Mouse (Mus musculus) mouse embryonic stem cell (cell line): ENCODE results near the gene Gm20772.
"Not testable (repeated sequence)": the region's sequence is repeated elsewhere in the genome, so short reads cannot be mapped to it uniquely, and the experiment has no call there.

Source experiments
- in situ Hi-C, 2 experiments: fragments of 300-500 bp; cut with MboI; formaldehyde crosslinking; loops; 1 replicate in 1 of 2; 3 replicates in 1 of 2; pipeline ENCODE4 v1.14.3; 2019 to 2020; ENCODE audit warnings: low sequenced_read_pairs in 2 of 2, low pct_unique_long_range_greater_than_20kb in 1 of 2, mixed read lengths in 1 of 2; ENCODE audit not compliant: unreplicated experiment in 1 of 2

Gm20772 gene

GRCm38 (mm10) chrY:17874441-17874840 lies at the start of gene Gm20772, which contains the start of gene Gm20831:
Gene Gm20772 (plus strand): TSS chrY:17874741.
Gene Gm20831 (plus strand): TSS chrY:17874741.
- in situ Hi-C loops = not testable (repeated sequence)

- in situ Hi-C loops = not testable (repeated sequence)
These were observed 28.4 kb upstream of the Gm20772 start, which contains the start of gene Gm21904 for GRCm38 (mm10) chrY:17846166-17846565. Gene Gm21904 (minus strand): TSS chrY:17846266.
